Mouse (Mus musculus): Measurements from ENCODE around the gene Pcgf1. TPM values are rescaled to one million over a fixed set of nuclear protein-coding genes. Genes with fewer than 3 reads are reported as not detected.

The Pcgf1 gene
- total RNA-seq, 2 experiments from 2014 or later = 8.2 to 8.7 TPM

- peak; percentile 94 for DNase-seq
- intact Hi-C loops (cut with DNase I) = no loop called here
- Histone ChIP-seq H3K27ac (peak within 1 kb of the TSS; percentile 87), H3K4me3 (peak within 1 kb of the TSS; percentile 89)
- peak; percentile 12; the same call in 1 of the 2 replicates for TF ChIP-seq CTCF (IDR thresholded peaks at IDR 0.05)
These were observed 43.5 kb downstream of the Pcgf1 start, which contains the start of gene Wbp1 for GRCm38 (mm10) chr6:83120930-83121862. TSS of gene Wbp1 (minus strand) at chr6:83121559.

- intact Hi-C loops (cut with DNase I) = no loop called here
- Histone ChIP-seq H3K4me3 (peak overlapping the region; percentile 89), H3K27ac (peak overlapping the region; percentile 87)
- DNase-seq = no peak
- no peak for TF ChIP-seq CTCF (IDR thresholded peaks at IDR 0.05)
These were observed 44.4 kb downstream of the Pcgf1 start for GRCm38 (mm10) chr6:83121863-83122710.

GRCm38 (mm10) chr6:83122961-83123360 is 45.3 kb downstream of the Pcgf1 start:
- intact Hi-C loops (cut with DNase I) = no loop called here
- no peak for TF ChIP-seq CTCF (IDR thresholded peaks at IDR 0.05)
- Histone ChIP-seq H3K27ac (no peak overlapping the region), H3K4me3 (no peak overlapping the region)
- peak; percentile 12 for DNase-seq

GRCm38 (mm10) chr6:83124851-83125312 is 47.2 kb downstream of the Pcgf1 start:
- peak overlapping the region; percentile 91 for H3K27ac ChIP-seq
- intact Hi-C loops (cut with DNase I) = no loop called here
- TF ChIP-seq CTCF (IDR thresholded peaks at IDR 0.05) = no peak
- peak overlapping the region; percentile 84 for H3K4me3 ChIP-seq
- DNase-seq = peak; percentile 93

- H3K27ac ChIP-seq = peak within 1 kb of the TSS; percentile 91
- H3K4me3 ChIP-seq = peak within 1 kb of the TSS; percentile 84
- no peak for DNase-seq
- no peak for TF ChIP-seq CTCF (IDR thresholded peaks at IDR 0.05)
- intact Hi-C loops (cut with DNase I) = no loop called here
These were observed 47.7 kb downstream of the Pcgf1 start, which contains the start of gene Ino80b for GRCm38 (mm10) chr6:83125331-83125730. TSS of gene Ino80b (minus strand) at chr6:83125431.

- Histone ChIP-seq H3K27ac (no peak overlapping the region), H3K4me3 (no peak overlapping the region)
- peak; percentile 52 for TF ChIP-seq CTCF (IDR thresholded peaks at IDR 0.05)
- intact Hi-C loops (cut with DNase I) = no loop called here
- peak; percentile 2 for DNase-seq
These were observed 49.8 kb downstream of the Pcgf1 start for GRCm38 (mm10) chr6:83127419-83127818.

Small RNA genes within 50 kb of the gene (microRNA-seq; reads per million reads assigned to microRNA genes)
- gene Mir3470a = not detected
- not detected for gene Mir7040

Other genes starting within 250 kb of the Pcgf1 start
- gene Sema4f, start 138.1 kb upstream of the Pcgf1 start, total RNA-seq (2021) = under 1 TPM in 1 of 2 experiments, not detected in 1; 0.05 TPM
- gene M1ap, start 131.0 kb upstream of the Pcgf1 start, total RNA-seq (2021) = under 1 TPM in 1 of 2 experiments, not detected in 1; 0.45 TPM
- 1 to 10 TPM; 1.3 to 4.1 TPM for gene Dok1, start 44.4 kb upstream of the Pcgf1 start, total RNA-seq (2021)
- gene Loxl3, start 43.7 kb upstream of the Pcgf1 start, total RNA-seq (2021) = 1 to 10 TPM; 2.1 to 3.5 TPM
- 100 to 1,000 TPM in 1 of 2 experiments, 10 to 100 TPM in 1; 94.5 to 101 TPM for gene Aup1, start 23.3 kb upstream of the Pcgf1 start, total RNA-seq (2021)
- gene Htra2, start 22.6 kb upstream of the Pcgf1 start, total RNA-seq (2021) = 10 to 100 TPM; 14.1 to 21.5 TPM
- gene Dqx1, start 20.0 kb upstream of the Pcgf1 start, total RNA-seq (2021) = 1 to 10 TPM in 1 of 2 experiments, under 1 TPM in 1; 0.20 to 1.1 TPM
- not detected for gene Tlx2, start 7.6 kb upstream of the Pcgf1 start, total RNA-seq (2021)
- under 1 TPM in 1 of 2 experiments, not detected in 1; 0.31 TPM for gene Lbx2, start 8.5 kb downstream of the Pcgf1 start, total RNA-seq (2021)
- gene Ccdc142, start 23.7 kb downstream of the Pcgf1 start, total RNA-seq (2021) = under 1 TPM; 0.61 to 0.70 TPM
- gene Gm42688, start 23.7 kb downstream of the Pcgf1 start, total RNA-seq (2021) = 1 to 10 TPM; 1.0 to 1.2 TPM
- 100 to 1,000 TPM in 1 of 2 experiments, 10 to 100 TPM in 1; 94.7 to 121 TPM for gene Mrpl53, start 31.2 kb downstream of the Pcgf1 start, total RNA-seq (2021)
- gene Mogs, start 37.6 kb downstream of the Pcgf1 start, total RNA-seq (2021) = 1 to 10 TPM; 4.7 to 6.6 TPM
- gene Wbp1, start 43.7 kb downstream of the Pcgf1 start, total RNA-seq (2021) = 10 to 100 TPM; 43.3 to 45.6 TPM
- gene Ino80b, start 47.6 kb downstream of the Pcgf1 start, total RNA-seq (2021) = 10 to 100 TPM; 13.7 to 16.3 TPM
- 10 to 100 TPM; 12.2 to 15.3 TPM for gene Rtkn, start 57.6 kb downstream of the Pcgf1 start, total RNA-seq (2021)
- 1 to 10 TPM in 1 of 2 experiments, under 1 TPM in 1; 0.84 to 1.1 TPM for gene Wdr54, start 78.5 kb downstream of the Pcgf1 start, total RNA-seq (2021)
- gene 1700003E16Rik, start 78.5 kb downstream of the Pcgf1 start, total RNA-seq (2021) = under 1 TPM in 1 of 2 experiments, not detected in 1; 0.11 TPM
- gene Dctn1, start 88.1 kb downstream of the Pcgf1 start, total RNA-seq (2021) = 100 to 1,000 TPM; 129 to 139 TPM
- not detected for gene Slc4a5, start 142.0 kb downstream of the Pcgf1 start, total RNA-seq (2021)
- 1 to 10 TPM; 3.0 to 4.2 TPM for gene Mthfd2, start 248.0 kb downstream of the Pcgf1 start, total RNA-seq (2021)
- 10 to 100 TPM in 1 of 2 experiments, 1 to 10 TPM in 1; 7.4 to 12.6 TPM for gene Mob1a, start 248.1 kb downstream of the Pcgf1 start, total RNA-seq (2021)

Measured in gastrocnemius, adult 2 months (tissue).